Mouse (Mus musculus) ovary, postnatal 36 days (tissue): ENCODE data around the gene Itpkc.

Experiments used
- DNase-seq: peaks from one replicate; pipeline ENCODE4 v3.0.0; 2022; ENCODE audit warnings: low spot score, mixed read lengths

Gene Itpkc

DNA sequence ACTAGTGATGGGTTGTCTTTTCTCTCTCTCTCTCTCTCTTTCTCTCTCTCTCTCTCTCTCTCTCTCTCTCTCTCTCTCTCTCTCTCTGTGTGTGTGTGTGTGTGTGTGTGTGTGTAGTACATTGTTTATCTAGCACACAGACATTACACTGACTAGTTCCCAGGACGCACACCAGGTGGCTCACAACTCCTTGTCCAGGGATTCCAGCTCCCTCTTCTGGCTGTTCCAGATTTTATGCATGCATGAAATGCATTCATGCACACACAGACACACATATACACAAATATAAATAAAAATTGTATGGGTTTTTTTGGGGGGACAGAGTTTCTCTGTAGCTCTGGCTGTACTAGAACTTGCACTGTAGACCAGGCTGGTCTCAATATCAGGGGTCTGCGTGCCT, 9.1 kb upstream of the Itpkc start:
- no peak for DNase-seq

DNA sequence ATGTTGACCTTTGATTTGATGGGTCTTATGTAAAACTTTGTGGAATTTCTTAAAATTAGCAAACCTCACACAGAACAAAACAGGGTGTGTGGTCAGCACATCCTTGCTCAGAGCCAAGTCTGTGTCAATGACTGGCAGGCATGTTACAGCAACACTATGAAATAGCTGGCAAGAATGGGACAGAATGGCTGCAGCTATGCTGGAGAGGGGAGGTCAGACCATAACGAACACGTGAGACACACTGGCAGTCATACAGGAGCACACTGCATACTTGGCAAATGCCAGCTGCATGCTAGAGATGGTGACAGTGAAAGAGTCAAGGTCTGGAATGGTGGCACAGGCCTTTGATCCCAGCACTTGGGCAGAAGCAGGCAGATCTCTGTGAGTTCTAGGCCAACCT, 7.3 kb upstream of the Itpkc start:
- DNase-seq, result no peak

DNA sequence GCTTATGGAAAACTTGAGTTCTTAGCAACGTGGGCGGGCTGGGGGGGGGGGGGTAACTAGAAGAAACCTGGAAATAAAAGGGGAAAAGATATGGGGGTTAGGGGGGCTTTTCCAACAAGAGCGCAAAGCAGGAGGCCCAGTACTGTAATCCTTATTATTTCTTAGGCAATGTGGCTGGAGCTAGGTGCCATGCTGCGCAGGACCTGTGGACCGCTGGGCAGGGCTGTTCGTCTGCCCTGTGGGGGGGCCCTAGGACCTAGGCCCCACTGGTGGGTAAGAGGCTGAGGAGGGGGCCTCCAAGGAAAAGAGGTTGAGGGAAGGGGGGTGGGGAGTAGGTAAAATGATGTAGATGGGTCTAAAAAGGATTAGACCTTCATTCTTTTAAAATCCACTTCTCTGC, 4.8 kb upstream of the Itpkc start:
- no peak for DNase-seq

DNA sequence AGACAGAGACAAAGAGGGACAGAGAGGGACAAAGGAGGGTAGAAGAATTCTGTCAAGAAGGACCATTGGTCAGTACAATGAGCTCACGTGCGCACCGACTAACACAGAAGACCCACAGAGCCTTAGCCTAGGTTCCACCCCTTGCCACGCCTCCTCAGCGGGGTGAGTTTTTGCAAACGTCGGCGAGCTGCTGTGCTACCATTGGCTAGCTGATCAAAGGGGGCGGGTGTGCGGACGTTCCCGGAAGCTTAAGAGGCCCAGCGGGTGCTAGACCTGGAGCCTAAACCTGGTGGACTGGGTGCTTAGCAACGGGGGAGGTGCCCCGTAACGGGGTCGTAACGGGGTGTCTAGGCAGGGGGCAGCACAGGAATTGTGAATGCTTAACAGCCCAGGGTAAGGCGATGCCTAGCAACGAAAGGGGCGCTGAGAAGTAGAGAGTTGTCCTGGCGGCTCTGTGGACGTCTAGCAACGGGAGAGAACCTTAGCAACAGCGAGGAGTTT, 4.4 kb upstream of the Itpkc start, which contains the start of gene Coq8b:
Gene Coq8b, plus strand, starts transcription at position 243 of the 501 bp plus-strand sequence.
- peak; percentile 91 for DNase-seq

DNA sequence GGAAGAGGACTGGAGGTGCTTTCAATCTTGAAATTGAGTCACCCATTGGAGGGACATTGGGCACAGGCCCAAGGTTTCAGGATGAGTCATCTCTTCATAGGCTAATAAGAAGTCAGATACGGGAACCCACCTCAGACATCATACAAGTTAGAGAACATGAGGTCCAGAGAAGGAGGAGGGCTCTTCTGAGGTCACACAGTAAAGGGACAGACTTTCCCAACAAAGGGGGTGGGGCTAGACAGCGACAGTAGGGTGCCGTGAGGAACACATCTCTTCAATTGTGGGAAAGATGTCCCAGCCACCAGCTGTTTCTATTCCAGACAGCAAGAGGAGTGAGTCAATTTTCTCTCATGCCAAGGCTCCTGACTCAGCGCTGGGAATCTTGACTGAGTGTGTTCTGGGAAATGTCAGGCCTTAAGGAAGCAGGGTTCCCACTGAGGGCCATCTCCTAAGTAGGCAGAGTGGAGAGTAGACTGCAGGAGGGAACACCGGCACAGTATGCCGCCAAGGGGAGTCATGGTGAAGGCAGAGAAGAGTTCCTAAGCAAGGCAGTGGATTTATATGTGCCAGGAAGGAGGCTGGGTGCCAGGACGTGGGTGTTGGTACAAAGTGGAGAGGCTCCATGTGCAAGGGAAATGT, 3.4 kb upstream of the Itpkc start:
- no peak for DNase-seq

DNA sequence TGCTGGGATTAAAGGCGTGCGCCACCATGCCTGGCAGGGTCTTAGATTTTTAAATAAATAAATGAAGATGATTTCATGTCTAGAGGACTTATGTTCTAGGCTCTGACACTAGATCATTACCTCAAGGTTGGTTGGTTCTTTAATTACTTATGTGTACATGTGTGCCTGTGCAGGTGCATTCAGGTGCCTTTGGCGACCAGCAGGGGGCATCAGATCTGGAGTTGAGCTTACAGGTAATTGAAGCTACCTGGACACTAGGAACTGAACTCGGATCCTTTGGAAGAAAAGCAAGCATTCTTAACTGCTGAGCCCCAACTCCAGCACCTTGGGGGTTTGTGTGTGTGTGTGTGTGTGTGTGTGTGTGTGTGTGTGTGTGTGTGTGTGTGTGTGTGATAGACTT, 2.3 kb upstream of the Itpkc start:
- no peak for DNase-seq

DNA sequence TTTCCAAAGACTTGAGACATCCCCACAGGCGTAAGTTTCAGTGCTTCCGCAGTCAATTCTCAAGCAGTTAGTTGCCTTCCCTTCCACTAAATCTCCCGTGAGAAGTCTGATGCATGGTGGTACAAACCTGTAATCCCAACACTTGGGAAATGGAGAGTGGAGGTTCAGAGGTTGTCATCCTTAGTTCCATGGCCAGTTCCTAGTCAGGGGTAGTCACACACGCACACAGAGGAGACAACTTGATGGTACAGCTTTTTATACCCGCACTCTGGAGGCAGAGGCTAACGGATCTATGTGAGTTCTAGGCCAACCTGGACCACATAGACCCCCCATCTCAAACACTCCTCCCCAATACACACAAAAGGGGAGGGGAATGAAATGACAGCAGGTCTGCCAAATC, 404 bp upstream of the Itpkc start:
- DNase-seq, result no peak

DNA sequence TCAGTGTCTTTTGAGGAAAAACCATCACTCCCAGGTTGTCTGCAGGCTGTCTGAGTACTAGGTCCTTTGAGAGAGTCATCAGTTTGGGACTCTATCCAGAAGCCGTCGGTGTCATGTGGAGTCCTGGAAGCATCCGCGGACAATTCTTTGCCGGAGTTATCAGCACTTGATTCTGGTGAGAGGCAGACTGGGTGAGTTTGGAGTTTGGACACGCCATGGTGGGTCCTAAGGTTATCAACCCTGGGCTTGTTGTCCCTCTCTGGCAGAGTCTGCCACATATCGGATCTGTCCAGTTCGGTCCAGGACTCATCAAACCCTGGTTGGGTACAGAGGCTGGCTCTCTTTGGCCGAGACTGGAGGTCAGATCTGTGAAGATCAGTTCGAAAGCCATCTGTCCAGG, 785 bp downstream of the Itpkc start:
- no peak for DNase-seq

DNA sequence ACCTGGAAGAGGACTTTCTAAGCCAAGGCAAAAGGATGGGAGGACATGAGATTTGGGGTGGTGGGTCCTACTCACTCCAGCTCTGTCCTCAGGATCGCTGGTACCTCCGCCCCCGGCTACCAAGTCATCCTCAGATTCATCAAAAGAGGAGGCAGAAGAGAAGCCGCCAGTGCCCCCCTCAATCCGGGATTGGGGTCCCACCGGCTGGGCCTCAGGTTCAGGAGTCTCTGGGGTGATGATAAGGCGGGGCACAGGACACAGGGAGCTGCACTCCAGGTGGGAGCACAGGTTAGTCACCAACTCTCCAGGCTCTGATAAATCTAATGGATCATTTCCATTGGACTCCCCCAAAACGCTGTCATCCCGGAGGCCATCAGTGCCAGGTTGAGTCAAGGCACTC, 1.2 kb downstream of the Itpkc start:
- DNase-seq, result no peak

DNA sequence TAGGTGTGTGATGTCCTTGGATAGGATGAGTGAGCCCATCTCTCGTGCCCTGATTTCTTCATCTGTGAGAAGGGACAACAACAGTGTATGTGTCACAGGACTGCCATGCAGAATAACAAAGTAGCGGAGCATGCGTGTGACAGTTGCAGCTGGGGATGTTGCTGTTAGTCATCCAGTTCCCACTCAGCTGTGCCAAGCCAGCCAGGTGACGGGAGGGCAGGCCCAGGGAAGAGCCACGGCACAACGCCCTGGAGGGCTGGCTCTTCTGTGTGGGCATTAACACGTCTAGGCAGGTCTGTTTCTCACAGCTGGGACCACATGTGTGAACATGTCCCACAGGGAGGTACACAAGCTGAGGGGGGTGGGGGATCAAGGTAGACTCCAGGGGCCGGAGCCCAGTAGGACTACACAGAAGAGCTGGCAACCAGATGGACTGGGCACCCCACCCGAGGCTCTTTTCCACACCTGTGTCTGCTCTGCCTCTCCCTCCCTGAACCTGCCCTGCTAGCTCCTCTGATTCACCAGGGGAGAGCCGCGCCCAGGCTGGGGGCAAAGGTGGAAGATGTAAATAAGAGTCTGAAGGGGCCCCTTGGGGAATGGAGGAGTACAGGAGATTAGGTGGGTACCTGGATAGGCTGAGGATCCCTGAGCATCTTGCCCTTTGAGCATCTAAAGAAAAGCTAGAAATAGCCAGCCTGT, 3.4 kb downstream of the Itpkc start:
- DNase-seq, result no peak

DNA sequence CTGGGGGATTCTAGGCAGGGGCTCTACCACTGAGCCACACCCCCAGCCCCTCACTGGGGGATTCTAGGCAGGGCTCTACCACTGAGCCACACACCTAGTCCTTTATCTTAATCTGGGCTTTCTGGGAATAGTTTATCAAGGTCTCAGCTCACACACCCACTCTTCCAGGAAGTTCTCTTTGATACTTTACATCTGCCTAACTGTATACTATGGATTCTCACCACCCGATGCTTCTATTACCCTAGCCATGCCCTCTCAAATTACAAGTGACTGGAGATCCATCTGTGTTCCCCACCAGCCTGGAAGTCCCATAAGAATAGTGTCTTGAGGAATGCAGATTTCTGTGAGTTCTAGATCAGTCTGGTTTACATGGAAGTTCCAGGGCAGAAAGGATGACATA, 5.9 kb downstream of the Itpkc start:
- no peak for DNase-seq

DNA sequence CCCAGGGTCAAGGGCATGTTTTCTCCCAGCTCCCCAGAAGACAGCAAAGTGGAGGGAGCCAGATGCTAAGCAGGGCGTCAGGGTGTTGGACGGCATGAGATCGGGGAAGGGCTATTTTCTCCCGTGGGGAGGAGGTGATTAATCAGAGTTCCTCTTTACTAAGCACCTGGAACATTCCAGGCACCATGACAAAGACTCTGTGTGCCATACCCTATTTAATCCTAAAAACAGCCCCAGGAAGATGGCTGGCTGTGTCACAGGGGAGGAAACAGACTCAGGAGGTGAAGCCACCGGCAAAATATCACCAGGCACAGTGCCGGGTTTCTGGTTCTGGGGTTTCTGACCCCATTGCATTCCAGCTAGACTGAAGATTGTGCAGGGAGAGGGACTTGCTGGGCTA, 6.5 kb downstream of the Itpkc start:
- DNase-seq, result no peak

DNA sequence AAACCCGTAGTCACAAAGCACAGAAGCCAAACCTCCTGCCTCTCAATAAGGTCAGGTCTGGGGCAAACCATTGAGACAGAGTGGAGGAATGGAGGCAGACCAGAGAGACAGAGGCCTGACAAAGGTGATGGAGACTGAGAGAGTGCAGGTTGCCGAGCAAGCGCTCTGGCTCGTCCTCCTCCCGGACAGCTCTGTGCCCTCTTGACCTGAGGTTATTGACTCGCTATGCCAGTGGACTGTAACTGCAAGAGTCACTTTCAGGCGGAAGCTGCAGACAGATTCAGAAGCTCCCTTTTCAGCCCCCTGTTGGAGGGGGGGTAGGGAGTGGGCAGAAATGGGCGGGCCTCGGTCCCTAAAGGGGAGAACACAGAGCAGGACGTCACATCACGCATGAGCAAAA, 8.5 kb downstream of the Itpkc start:
- no peak for DNase-seq

DNA sequence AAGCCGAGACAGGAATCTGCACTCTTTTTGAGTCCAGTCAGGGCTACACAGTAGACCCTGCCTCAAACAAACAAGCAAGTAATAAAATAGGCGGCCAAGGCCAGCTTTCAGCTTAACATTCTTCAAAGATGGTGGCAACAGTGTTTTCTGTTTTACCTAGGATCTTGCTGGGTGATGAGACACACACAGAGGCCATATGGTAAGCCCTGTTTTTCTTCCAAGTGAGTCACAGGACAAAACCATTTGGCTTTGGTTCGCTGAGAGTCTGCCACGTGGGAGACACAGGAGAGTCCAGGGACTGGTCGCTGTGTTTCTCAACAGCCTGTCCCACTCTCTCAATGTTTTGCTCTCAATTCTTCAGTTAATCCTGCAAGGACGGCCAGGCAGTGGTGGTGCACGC, 9.9 kb downstream of the Itpkc start:
- DNase-seq, result no peak

DNA sequence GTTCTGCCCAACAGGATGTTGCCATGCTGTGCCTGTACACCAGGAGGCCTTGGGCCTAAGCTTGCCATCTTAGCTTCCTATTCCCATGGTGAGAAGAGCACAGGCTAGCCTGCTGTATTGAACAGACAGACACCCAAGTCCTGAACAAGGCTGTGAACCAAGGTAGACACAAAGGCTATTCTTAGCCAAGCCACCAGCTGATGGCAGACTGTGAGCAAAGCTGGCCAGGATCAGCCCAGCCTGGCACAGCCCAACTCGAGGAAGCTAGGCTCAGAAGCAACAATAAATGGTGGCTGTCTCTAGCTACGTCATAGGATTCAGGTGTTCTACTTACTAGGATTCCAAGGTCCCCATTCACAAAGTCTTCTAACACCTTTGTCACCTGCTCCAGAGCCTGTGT, 15.8 kb downstream of the Itpkc start:
- DNase-seq, result no peak

DNA sequence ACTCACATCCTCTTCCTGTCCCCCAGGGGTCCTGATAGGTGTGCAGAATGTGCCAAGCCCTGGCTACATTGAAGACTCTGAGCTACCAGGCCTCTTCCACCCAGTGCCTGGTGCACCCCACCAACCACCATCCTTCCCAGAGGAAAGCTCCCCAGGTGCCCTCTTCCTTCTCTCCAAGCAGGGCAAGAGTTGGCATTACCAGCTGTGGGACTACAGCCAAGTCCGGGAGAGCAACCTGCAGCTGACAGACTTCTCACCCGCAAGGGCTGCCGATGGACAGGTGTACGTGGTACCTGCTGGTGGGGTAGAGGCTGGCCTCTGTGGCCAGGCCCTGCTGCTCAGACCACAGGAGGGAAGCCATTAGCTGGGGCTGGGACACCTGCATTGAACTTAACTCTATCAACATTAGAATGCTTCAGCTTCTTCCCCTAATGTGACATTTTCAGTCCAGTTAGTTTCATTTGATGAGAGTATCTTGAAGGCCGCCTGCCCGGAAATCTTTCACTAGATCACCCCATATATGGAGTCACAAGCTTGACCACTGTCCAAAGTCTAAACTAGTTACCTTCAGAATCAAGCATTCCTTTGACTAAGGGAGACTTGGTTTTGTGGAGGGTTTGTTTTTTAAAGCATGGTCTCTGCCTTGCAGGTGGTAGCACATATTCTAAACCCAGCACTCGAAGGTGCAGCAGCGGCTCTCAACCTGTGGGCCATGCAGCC, 24.6 kb downstream of the Itpkc start:
- no peak for DNase-seq

DNA sequence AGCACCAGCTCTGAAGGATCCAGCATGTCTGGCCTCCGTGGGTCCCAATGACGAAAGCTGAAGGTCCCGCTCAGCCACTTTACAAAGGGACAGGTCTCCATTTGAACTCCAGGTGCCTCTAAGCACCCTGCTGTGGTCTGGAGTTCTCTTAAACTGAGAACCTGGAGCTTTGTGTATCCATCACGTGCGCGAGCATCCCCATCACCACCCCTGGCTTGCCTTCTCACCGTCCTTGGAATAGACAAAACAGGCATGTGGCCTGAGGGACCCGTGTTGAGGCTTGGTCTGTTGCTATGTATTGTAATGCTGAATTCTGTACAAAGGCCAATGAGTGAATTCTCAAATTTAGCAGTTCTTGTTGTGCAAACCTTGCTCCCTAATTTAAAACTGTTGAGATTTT, 29.7 kb downstream of the Itpkc start:
- no peak for DNase-seq

DNA sequence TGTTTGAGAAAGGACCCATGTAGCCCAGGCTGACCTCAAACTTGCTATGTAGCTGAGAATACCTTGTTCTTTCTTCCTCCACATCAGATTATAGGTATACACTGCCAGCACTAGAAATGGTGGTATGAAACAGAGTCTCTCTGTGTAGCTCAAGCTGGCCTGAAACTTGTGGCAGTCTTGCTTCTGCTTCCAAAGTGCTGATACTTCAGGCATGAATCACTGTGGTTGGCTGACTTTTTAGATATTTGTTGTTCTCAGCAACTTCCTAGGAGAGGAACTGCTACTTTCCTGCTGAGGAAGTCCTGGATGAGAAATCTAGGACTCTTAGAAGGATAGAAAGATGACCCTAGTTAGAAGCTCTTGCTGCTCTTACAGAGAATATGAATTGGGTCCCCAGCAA, 30.1 kb downstream of the Itpkc start:
- no peak for DNase-seq

DNA sequence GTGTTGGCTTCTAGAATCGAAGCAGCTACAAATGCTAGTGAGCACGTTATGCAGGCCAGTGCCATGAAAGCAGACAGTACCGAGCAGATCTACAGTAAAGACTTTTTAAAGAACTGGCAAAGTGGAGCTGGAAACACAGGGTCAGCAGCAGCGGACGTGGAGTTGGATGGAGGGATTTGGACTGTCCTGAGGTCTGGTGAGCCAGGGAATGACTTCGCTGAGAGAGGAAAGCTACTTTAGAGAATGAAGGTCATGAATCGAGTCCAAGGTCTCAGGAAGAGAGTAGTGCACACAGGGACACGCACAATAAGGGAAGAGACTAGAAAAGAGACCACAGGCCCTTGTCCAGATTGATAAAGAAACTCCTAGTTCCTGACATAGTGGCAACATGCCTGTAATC, 30.8 kb downstream of the Itpkc start:
- no peak for DNase-seq

DNA sequence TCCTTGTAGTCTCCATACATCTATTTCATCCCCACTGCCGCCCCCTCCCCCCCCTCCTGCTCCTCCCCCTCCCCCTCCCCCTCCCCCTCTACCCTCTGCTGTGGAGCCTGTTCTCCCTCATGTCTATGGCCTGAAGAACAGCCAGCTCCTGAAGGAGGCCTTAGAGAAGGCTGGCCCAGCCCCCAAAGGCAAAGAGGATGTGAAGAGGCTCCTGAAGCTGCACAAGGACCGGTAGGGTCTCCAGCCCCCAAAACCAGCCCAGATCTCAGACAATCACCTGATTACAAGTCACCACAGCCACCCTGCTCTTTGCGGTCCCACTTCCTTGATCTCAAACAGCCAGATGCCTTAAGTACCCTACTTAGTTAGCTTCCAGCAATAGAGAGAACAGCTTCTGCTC, 31.3 kb downstream of the Itpkc start:
- DNase-seq, result no peak

DNA sequence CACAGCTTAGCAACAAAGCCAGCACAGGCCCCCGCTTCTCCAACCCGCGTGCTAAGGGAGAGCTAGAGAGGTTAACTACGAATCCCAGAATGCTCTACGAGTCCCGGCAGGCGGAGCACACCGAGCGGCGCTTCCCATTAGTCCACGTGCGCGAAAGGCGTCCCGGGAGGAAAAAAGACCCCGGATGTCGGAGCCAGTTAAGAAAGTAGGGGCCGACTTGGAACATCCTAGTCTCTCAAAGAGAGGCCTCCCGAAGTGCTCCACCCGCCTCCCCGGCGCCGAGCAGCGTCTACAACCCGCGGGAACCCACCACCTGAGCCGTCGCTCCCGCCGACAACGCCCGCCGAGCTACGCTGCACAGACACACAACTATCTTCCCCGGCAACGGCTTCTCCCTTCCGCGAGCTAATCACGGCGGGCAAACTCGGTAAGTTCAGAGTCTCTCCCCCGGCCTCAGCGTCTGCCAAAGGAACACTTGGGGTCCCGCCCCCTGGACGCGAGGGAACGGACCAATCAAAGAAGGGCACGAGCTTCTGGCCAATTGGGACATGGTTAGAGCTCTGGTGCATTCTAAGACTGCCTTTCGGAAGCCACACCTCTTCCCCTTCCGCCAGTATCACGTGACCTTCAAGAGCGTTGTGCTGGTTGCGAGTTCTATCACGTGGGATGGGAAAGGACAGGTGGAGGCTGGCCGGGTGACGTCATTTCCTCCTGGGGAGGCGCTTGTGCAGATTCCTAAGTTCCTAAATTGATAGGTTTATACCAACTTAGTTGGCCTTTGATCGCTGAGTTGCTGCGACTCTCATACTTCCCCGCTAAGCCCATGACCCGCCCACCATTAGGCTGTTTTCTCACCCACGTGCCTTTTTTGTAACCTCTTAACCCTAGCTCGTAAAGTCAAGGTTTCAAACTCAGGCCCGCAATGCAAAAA, 32.5 kb downstream of the Itpkc start, which contains the start of the genes BC024978 and Snrpa:
Gene BC024978, plus strand, starts transcription at position 101 of the 931 bp plus-strand sequence.
Gene Snrpa, minus strand, starts transcription at position 591 of the 931 bp plus-strand sequence.
- DNase-seq, result peak; percentile 91

DNA sequence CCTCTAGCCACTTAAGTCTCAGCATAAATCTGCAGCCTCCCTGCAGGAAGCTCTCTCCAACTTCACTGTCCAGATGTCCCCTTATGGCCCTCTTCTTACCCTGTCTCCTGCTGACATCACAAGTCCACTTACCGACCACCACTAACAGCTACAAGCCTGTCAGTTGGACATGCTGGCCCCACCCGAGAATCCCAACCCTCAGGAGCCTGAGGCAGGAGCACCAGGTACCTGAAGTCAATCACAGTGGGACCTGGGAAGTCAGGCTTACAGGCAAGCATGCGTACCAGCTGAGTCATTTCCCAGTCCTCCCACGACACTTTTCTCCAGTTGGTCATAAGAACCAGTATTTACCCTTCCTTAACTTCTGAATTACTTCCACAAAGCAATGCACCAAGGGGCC, 34.7 kb downstream of the Itpkc start:
- DNase-seq, result no peak
